Mouse (Mus musculus) CH12.LX (cell line): ENCODE measurements around the gene Tbx15.

Source experiments
- CTCF ChIP-seq, 2 experiments: IDR thresholded peaks in 1 of 2; conservative IDR thresholded peaks in 1 of 2; 2 replicates each; pipeline ENCODE4 v1.5.1; 2011 to 2012; ENCODE audit warnings: low read depth in 2 of 2, low read length in 2 of 2, improper control_type of control experiment in 1 of 2, inconsistent platforms in 1 of 2, mild to moderate bottlenecking in 1 of 2, moderate library complexity in 1 of 2
- ELF1 ChIP-seq: IDR thresholded peaks from 2 replicates; pipeline ENCODE4 v1.6.1; 2014; ENCODE audit warnings: low read depth, mild to moderate bottlenecking, inconsistent platforms, low read length, improper control_type of control experiment
- EP300 ChIP-seq: IDR thresholded peaks from 2 replicates; pipeline ENCODE4 v1.6.1; 2011; ENCODE audit warnings: low read length, improper control_type of control experiment
- MEF2A ChIP-seq: IDR thresholded peaks from 2 replicates; pipeline ENCODE4 v1.6.1; 2014; ENCODE audit warnings: low read depth, mild to moderate bottlenecking, inconsistent platforms, low read length, improper control_type of control experiment, borderline replicate concordance
- MXI1 ChIP-seq: IDR thresholded peaks from 2 replicates; pipeline ENCODE4 v1.6.1; 2011; ENCODE audit warnings: mild to moderate bottlenecking, low read depth, low read length, improper control_type of control experiment
- MYC ChIP-seq: IDR thresholded peaks from 2 replicates; pipeline ENCODE4 v1.6.1; 2011; ENCODE audit warnings: low read depth, mild to moderate bottlenecking, improper control_type of control experiment, low read length
- NRF1 ChIP-seq: IDR thresholded peaks from 2 replicates; pipeline ENCODE4 v1.6.1; 2014; ENCODE audit warnings: low read depth, mild to moderate bottlenecking, inconsistent platforms, low read length, improper control_type of control experiment, moderate library complexity
- POLR2A ChIP-seq: IDR thresholded peaks from 2 replicates; pipeline ENCODE4 v1.6.1; 2011; ENCODE audit warnings: low read depth, mild to moderate bottlenecking, improper control_type of control experiment, low read length
- RCOR1 ChIP-seq: conservative IDR thresholded peaks from 2 replicates; pipeline ENCODE4 v1.6.1; 2012; ENCODE audit warnings: low read depth, mild to moderate bottlenecking, inconsistent platforms, low read length, improper control_type of control experiment
- USF2 ChIP-seq: conservative IDR thresholded peaks from 2 replicates; pipeline ENCODE4 v1.6.1; 2011; ENCODE audit warnings: low read depth, low read length, improper control_type of control experiment
- ZC3H11A ChIP-seq: IDR thresholded peaks from 2 replicates; pipeline ENCODE4 v1.6.1; 2012; ENCODE audit warnings: low read depth, mild to moderate bottlenecking, inconsistent platforms, low read length, improper control_type of control experiment
- ZKSCAN1 ChIP-seq: IDR thresholded peaks from 2 replicates; pipeline ENCODE4 v1.6.1; 2012; ENCODE audit warnings: low read depth, inconsistent platforms, low read length, improper control_type of control experiment, borderline replicate concordance

- no peak for TF ChIP-seq CTCF (conservative IDR thresholded peaks at IDR 0.05 in 1 of 2, IDR thresholded peaks at IDR 0.05 in 1 of 2; ENCODE audit: low read depth in 2 of 2, low read length in 2 of 2)
- no peak for TF ChIP-seq MYC
- TF ChIP-seq ZKSCAN1 = no peak
- TF ChIP-seq POLR2A = no peak
- no peak for TF ChIP-seq ELF1
- TF ChIP-seq RCOR1 = no peak
- no peak for TF ChIP-seq ZC3H11A
- TF ChIP-seq NRF1 = no peak
- no peak for TF ChIP-seq EP300
- TF ChIP-seq USF2 = no peak
- TF ChIP-seq MXI1 = no peak
- no peak for TF ChIP-seq MEF2A
Observed at GRCm38 (mm10) chr3:99235116-99235803, 4.9 kb upstream of the Tbx15 start.
